Mouse (Mus musculus): Measurements from ENCODE around the gene Dapk1.
A peak's percentile ranks its signal among the peaks of the same experiment; 100 is the strongest.

The Dapk1 gene

DNA sequence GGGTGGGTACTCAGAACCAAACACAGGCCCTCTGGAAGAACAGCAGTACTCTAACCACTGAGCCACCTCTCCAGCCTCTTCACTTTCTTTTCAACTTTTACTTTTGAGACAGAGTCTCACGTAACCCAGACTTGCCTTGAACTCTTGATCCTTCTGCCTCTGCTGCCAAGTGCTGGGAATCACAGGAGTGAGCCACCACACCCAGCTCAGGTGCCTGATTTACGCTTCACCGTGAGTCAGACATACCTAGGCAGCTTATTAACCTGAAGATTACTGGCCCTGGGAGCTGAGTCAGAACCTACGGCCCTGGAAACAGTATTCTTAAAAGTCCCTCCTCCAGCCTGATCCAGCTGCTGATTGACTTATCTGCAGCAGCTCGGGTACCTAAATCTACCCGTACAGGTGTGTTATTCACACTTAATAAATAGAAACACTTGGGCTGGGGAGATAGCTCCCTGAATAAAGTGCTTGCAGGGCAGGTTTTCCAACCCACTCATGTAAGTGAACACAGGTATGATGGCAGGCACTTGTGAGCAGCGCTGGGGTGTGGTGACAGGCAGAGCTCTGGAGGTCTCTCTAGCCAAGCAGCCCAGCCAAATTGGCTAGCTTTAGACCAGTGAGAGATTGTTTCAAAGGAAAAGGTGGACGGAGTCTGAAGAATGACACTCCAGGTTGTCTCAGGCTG lies 60.9 kb downstream of the Dapk1 start:
- ATAC-seq (ENCODE audit: low TSS enrichment) = no peak

DNA sequence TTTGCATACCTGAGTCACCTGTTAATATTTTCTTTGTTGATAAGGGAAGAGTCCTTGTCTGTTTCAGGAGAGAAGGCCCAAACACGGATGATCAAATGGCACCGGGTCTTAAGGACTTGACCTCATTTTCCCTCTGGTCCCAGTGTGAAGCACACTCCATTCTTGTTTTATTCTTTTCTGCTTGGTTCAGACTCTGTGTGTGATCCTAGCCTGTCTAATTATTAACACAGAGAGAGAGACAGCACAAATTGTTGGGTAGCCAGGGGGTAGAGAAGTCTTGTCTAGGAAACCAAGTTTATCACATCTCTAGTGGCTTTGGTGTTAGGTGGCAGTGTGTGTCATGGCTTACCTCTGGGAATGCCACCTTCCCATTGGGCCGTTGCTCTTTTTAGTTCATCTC lies 62.3 kb downstream of the Dapk1 start:
- ATAC-seq (ENCODE audit: low TSS enrichment) = no peak

DNA sequence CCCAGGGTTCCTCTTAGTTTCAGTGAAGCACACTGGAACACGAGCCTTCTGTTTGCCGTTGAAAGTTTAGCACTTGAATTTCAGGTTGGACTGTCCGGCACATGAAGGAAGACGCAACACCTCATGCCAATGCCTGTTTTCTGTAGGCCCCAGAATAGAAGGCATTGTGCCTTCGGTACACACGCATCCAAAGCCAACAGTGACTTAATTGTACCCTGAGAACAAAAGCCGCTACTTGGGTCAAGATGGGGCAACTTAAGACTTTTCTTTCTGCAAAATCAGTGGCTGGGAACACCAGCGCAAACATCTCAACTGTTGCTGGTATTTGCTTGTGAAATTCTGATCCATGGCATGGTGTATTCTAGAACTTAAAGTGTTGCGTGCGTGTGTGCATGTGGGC lies 63.1 kb downstream of the Dapk1 start:
- ATAC-seq (ENCODE audit: low TSS enrichment) = no peak

DNA sequence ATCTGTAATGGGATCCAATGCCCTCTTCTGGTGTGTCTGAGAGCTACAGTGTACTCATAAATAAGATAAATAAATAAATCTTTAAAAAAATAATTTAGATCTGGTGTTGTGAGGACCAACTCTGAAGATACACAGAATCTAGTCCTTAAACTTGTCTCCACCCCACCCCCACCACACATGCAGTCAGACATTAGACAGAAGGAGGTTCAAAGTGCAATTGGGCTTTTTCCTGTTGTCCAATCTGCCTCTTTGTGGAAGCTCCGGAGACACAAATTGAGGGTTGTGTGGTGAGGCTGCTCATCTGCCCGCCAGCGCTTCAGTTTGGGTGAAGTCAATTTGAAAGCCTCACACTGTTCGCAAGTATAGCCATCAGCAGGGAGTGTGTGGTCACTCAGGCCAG lies 63.7 kb downstream of the Dapk1 start:
- ATAC-seq (ENCODE audit: low TSS enrichment) = no peak

DNA sequence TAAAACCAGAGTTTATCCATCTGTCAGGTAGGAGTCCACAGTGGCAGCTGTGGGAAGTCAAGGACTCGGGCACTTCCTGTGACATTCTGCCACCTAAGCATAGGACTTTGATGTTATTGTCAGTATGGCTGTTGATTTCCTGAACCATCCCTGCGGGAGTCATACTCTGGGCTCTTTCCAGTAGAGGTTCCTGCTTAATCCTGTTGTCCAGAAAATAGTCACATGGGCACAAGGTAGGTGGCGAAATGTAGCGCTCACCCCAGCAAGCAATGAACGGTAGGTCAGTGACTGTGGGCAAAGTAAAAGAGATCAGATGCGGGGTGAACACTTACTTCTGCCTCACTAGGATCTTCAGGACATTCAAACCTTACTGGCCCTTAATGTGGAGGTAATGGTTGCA lies 66.3 kb downstream of the Dapk1 start:
- no peak for ATAC-seq (ENCODE audit: low TSS enrichment)

DNA sequence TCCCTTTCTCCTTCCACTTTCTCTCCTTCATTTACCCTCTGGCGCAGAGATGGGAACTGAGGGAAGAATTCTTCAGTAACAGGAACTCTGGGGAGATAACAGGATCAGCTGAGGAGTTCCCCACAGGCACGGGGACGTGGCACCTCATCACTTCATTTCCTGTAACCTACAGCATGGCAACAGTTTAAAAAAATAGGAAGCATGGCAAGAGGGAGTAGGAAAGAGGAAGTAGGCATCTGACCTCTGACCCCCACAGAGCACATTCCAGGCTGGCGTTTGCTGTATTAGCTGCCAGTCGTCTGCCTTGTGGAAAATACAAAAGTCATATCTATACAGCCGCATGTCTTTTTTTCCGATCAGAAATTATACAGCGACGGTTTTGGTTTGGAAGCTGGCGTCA lies 68.9 kb downstream of the Dapk1 start:
- ATAC-seq (ENCODE audit: low TSS enrichment) = no peak

DNA sequence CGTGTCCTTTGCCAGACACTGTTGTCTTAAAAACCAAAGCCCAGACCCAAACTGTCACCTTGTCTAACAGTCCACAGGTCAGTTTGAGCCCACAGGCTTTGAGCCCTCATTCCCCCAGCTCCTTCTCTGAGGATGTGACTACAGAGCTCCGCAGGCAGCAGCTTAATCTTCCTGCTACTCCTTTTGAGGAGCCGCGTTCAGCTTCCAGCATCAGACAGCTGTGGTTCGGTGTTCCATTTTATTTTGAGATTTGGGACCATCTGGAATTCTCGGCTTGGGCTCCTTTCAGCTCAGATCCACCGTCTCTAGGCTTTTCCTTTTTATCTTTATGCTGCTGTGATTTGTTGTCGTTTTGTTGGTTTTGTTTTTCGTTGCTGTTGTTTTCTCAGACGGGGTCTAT lies 69.5 kb downstream of the Dapk1 start:
- peak; percentile 55 for ATAC-seq (ENCODE audit: low TSS enrichment)

DNA sequence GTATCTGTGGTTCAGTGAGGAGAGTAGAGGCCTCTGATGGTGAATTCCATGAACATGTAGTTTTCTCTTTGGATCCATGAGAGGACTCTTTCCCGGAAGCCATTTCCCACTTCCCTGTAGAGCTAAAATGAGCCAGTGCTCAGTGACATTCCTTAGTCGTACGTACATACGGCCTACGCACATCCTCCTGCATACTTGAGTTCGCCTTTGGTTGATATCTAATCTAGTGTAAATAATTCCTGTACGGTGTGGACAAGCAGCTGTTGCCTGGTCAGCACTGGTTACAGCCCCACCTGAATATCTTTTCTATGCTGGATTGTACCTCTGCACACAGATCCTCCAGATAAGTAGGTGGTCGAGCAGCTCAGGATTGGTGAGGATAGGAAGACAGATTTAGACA lies 70.5 kb downstream of the Dapk1 start:
- no peak for ATAC-seq (ENCODE audit: low TSS enrichment)

DNA sequence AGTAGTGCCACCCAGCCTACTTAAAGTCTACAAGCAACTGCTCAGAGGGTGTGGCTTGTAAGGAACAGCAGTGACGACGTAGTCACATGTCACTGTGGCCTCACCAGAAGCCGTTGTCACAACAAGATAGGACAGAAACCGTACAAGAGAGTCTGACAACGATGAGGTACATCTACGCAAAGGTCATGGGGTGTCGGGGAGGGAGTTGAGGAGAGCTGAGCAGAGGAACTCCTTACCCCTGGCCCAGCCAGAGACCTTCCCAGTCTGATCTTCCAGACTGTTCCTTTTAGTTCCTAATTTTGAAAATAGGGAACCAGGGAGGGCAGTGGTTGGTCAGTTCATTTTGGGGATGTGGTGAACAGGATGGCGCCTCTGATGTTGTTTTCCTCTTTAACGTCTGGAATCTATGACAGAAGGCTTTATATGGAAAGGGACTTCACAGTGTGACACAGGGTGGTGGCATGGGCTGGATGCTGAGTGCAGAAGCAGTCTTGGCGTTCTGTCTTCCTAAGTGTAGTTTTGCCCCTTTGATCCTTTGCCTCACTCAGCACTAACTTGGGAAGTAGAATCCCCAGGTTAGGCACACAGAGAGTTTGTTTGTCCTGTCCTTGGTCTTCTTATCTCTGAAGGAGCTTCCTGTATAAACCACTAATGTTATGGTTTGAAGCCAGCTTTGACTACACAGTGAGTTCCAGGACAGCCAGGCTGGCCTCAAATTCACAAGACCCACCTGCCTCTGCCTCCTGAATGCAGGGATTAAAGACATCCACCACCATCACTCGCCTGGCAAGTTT lies 71.3 kb downstream of the Dapk1 start:
- ATAC-seq (ENCODE audit: low TSS enrichment) = no peak

DNA sequence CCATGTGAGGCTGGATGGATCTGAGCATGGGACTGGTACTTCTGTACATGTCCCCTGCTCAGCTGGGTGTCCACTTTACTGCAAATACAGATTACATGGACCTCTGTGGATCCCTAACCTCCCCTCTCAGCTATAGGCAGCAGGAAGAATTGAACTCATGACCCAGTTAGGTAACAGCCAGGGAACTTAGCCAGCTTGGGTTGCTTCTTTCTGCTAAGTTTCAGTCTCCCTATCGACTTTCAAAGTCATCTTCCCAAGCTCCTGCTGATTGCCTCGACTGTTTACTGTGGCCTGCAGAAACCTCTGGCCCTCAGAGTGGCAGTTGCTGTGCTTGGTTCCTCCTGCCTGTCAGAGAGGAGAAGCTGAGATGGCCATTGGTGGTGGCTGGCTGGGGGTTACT lies 72.6 kb downstream of the Dapk1 start:
- no peak for ATAC-seq (ENCODE audit: low TSS enrichment)

DNA sequence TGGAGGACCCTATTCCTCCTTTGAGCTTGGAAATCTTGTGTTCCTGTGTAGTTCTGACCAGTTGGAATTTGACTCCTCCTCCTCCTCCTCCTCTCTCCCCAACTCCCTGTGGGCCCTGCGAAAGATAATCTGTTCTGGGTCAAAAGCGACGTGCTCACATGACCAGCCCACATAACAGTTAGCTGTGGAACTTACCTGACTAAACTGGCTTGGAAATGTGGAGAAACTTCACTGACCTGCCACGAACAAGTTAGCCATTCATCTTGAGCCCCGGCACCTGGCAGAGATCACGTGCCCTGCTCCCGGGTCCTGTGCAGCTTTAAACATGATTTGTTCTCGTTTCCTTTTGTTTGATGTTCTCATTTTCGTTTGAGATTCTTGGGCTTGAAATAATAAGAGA lies 73.2 kb downstream of the Dapk1 start:
- ATAC-seq (ENCODE audit: low TSS enrichment) = no peak

DNA sequence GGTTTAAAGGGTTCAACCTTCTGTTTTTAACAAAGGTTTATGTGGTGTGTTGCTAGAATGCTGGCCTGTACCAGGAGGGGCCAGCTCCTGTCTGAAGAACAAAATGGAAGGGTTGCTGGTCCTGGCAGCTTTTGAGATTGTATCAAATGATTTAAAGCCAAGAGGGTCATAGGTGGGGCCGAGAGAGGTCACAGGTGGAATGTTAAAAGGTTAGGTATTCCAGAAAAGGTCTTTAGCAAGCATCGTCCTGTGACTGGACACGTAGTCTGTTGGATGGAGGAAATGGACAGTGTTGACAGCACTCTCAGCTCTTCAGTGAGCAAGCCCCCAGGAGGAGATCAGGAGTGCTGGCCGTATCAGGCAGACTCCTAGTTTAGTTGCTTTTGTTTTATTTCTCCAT lies 73.7 kb downstream of the Dapk1 start:
- no peak for ATAC-seq (ENCODE audit: low TSS enrichment)

DNA sequence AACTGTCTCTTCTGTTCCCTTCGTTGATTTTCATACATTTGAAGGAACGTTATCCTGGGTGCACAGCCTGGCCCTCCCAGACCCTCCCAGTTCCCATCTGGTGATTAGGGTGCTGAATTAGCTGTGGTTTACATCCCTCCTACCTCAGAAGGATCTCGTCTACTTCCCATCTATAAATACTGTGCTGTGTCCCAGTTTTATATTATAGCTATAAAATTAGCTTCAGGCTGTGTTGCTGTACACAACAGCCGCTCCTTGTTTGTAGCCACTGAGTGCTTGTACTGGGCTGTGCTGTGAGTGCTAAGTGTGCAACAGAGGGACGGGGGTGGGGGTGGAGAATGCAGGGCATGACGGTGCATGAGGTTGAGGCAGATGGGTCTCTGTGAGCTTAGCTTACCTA lies 77.2 kb downstream of the Dapk1 start:
- peak; percentile 65 for ATAC-seq (ENCODE audit: low TSS enrichment)

DNA sequence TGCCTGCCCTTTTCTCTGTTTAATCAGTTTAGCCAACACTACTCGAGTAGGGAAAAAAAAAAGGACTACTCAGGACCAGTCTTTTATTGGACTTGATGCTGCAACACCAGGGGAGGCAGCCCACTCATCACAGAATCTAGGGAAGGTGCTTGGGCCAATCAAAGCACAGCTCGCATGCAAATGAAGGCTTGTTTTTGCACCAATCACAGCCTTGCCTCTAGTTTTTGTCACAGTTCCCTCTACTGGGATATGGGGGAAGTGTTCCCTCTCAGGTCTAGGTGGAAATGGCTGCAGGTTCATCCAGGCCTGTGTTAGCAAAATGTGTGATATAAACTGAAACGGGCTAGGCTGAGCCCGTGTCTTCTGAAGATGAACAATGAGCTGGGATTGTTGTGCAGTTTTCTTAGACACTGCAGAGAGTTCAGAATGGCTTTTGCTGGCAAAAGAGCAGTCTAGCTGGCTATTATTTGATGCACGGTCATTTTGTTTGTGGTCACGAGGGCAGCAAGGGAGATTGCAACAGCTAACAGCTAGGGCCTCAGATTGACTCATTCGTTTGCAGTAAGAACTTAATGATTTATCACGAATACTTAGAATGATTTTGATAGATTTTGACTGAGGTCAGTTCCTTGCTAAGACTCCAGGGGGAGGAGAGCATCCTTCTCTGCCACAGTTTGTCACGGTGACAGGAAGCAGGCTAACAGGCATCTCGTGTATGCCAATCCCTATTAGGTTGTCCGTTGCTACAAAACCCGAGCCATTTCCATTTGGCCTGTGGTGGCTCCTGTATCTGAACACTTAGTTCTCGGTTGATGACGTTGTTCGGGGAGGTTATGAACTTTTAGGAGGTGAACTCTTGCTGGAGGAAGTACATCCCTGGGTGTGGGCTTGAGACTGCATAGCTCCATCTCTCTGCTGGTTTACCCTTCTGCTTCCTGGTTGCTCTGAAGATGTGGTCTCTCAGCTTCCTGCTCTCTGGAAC lies 81.3 kb downstream of the Dapk1 start:
- no peak for ATAC-seq (ENCODE audit: low TSS enrichment)

DNA sequence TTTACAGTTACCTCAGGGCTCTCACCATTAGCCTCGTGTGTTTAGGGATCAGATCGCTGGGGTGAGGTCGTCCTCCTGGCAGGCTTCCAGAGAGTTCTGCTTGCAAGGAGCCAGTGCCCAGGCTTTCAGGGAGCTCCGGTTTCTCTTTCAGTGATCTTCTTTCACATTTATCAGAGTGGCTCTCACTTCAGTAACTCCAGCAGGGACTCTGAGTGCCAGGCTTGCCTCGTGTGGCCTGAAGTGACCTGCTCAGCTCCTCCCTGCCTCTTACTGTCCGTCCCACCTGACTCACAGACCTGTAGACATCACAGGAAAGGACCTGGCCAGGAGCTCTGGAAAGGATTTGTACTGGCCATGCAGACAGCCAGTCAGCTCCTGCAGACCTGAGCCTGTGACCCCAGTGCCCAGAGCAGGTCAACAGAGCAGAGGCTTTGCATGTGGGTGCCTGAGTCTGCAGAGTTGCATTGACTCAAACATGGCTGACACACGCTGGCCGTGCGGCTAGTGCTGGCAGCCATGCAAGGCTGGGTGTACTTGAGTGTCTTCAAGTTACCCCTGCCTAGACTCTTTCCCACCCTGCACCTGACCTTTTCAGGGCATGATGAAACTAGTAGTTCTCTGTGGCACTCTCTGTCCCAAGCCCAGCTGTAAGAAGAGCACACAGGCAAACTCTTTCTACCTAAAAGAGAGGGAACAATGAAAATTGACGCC lies 82.5 kb downstream of the Dapk1 start:
- ATAC-seq (ENCODE audit: low TSS enrichment) = no peak

DNA sequence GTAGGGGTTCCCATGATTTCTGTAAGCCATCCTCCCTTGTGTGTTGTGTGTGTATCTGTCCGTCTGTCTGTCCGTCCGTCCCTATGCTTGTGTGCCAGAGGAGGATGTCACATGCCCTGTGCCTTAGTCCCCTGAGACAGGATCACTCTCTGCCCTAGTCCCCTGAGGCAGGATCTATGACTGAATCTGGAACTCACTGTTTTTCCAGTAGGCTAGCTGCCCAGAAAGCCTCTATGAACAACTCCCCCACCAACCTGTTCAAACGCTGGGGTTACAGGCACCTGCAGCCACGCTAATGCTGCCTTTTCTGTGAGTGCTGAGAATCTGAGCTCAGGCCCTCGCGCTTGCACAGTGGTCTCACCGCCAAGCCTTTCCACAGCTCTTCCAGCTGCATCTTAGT lies 83.1 kb downstream of the Dapk1 start:
- peak; percentile 13; the same call in 1 of the 2 replicates for ATAC-seq (ENCODE audit: low TSS enrichment)

DNA sequence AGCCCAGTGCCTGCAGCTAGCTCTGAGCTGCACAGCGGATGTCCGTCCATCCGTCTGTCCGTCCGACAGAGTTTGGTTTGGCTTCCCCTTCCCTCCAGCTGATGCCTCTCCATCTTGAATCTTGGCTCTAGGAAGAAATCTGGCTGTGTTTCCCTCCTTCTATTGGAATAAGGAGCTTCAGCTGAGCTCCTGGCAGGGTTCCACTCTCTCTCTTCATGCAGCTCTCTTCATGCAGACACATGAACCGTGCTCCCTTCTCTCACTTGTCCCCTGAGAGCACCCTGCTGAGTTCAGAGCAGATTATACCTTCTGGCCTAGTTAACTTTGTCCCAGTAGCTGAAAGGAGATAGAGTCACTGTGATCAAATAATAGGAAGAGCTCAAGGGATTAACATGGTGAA lies 83.5 kb downstream of the Dapk1 start:
- ATAC-seq (ENCODE audit: low TSS enrichment) = peak; percentile 50

DNA sequence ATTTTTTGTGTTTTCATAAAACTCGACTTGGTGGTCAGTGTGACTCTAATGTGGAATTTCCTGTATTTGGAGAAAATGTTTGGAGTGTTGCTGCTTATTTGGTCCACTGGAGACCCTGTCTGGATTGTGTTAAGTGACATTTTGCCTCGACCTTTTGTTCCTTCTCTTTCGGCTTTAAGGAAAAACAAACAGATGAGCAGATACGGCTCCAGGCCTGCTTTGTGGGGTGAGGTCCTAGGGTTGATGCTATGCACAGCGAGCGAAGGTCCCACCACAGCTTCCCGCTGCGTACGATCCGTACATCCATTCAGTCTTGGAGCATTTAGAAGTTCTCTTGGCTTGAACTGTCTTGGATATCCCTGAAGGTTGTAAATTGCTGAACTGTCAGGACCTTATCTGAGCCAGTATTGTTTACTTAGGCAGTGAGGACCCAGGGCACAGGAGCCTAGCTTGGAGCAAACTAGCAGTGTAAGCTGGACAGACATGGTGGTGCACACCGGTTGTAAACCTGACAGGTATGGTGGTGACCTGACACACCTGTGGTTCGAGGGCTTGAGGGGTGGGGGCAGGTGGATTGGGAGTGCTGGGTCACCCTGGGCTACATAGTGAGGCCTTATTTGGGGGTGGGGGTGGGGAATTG lies 84.4 kb downstream of the Dapk1 start:
- ATAC-seq (ENCODE audit: low TSS enrichment) = no peak

DNA sequence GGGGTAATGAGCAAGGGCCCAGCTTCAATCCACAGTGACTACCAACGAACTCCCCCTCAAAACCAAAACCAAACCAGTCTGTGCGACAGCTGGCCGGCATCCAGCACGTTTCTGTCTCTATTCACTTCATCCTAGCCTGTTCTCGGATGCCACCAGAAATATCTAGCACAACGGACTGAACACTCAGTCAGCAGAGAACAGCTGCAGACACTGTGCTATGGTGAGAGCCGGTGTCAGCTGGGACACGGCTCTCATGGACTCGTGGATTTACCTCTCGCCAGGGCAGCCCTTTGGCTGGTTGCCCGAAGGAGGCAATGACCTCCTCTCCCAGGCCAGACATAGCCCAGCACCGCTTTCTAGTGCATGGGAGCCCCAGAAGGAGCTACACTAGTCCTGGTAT lies 85.2 kb downstream of the Dapk1 start:
- peak; percentile 24 for ATAC-seq (ENCODE audit: low TSS enrichment)

DNA sequence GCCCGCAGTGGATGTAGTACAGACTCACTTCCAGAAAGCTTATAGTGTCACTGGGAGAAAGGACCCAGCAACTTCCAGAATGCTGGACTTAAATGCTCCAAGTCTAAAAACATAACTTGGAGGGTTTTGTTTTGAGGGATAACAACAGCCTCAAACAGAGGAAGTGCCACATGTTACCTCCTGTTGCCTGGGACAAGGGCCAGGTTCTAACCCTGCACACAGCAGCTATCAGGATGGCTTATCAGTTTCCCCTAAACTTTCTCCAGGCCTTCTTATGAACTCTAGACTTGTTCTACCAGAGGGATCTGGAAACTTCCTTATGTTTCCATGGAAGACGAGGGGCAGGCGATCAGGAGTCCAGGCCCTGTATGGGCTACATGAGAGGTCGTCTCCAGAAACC lies 85.7 kb downstream of the Dapk1 start:
- ATAC-seq (ENCODE audit: low TSS enrichment) = no peak

DNA sequence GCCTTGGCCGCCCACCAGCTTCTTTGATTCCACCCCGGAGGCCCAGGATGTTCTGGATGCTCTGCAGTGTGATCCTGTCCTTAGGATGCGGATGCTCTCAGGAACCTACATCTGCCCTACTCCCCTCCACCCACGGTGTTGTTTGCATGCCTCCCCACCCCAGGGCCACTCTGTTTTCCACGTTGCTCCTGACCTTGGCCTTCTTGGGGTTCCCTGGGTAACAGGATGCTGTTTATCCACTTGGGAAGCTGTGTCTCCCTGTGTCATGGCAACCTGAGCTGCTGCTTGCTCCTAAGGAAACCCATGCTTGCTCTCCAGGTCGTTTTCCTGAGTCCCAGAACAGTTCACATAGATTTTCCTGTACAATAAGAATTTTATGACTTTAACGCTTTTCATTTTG lies 86.1 kb downstream of the Dapk1 start:
- no peak for ATAC-seq (ENCODE audit: low TSS enrichment)
